Mouse (Mus musculus) brown adipose tissue, adult 24 weeks (tissue): Measurements from ENCODE around the gene Gm6899. TPM values are rescaled to one million over a fixed set of nuclear protein-coding genes. Genes with fewer than 3 reads are reported as not detected.

ENCODE experiments used
- H3K27ac ChIP-seq: fragments of 200-500 bp; replicated peaks from 2 replicates; pipeline ENCODE4 v1.5.1; 2012; ENCODE audit warnings: low read depth, mild to moderate bottlenecking, low read length
- H3K4me1 ChIP-seq: fragments of 200-500 bp; 2 replicates; pipeline ENCODE4 v1.6.1; 2012; ENCODE audit warnings: low read length, mixed read lengths; ENCODE audit not compliant: control insufficient read depth, insufficient read depth, insufficient read length
- H3K4me3 ChIP-seq: fragments of 200-500 bp; 2 replicates; pipeline ENCODE4 v1.5.1; 2012; ENCODE audit warnings: low read depth, mild to moderate bottlenecking, low read length, moderate library complexity; ENCODE audit not compliant: insufficient read depth
- polyA plus RNA-seq: library from polyadenylated mRNA; stranded (reverse); fragments of >200 nt; gene quantifications from 2 replicates; pipeline ENCODE4 v1.2.4, GENCODE M21; 2012; ENCODE audit not compliant: missing spikeins, insufficient read depth, insufficient read length

Gene Gm6899
- not detected in 2 replicates for polyA plus RNA-seq

DNA sequence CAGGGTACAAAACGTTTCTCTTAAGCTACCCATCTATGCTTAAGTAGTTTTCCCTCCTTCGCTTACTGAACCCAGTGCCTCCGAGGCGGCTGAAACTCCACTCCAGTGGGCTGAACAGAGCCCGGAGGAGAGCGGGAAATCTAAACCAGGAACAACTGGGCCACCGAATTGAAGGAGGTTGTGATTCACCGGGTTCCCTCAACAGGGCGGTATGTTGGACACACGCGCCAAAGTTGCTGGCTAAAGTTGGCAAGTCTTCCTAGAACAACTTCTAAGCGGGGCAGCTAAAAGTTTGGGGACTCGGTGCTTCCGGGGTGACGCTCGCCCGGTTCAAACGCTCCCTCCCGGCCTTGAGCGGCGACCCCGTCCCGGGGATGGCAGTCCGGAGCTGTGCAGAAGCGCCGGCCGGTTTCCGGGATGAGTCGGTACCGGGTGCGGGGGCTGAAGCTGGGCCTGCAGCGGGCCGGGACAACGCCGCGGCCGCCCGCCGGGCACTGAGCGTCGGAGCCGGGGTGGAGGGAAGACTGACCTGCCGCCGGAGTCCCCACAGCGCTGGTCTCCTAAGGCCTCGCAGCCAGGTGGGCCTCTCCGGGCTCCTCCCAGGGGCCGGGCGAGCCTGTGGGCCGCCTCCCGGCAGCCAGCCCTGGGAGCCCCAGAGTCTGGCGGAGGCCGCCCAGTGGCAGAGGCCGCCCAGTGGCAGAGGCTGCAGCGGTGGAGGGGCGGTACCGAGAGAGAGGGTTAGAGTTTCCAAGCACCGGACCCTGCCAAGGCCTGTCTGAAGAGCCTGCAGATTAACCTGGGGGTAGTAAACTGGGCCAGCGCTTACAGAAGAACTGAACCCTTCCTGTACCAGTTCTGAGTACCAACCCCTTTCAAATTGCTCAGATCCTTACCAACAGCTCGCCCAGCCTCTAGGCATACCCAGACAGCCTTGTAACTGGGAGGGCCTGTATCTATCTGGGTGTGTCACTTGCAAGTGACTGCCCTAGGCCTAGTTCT is at the start of gene Gm6899, which contains the start of gene Vrk2:
TSS of gene Gm6899 (plus strand) at position 181 of the 999 bp plus-strand sequence.
TSS of gene Vrk2 (minus strand) at position 939 of the 999 bp plus-strand sequence.
- Histone ChIP-seq H3K27ac (peak within 1 kb of the TSS; percentile 46), H3K4me1 (no peaks in the 10 kb centered on the region; the same call in 1 of the 2 replicates), H3K4me3 (peak within 1 kb of the TSS; percentile 79)

DNA sequence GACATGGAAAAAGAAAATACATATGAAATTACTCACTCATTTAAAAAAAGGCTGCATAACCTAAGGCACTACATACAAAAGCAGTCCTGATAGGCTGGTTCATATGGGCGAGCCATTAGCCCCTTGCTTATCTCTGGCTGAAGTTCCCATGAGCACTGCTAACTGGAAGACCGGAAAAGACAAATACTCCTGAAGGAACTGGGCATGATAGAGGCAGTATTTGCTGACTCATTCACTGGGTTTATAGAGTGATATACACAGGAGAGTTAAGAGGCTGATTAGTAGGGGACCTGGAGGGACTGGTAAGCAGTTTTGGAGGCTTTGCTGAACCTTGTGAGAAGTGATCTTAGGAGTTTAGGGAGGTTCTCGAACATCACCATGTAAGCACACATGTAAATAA is 41.5 kb upstream of the Gm6899 start:
- H3K4me1 ChIP-seq, result no peaks in the 10 kb centered on the region
- H3K27ac ChIP-seq, result no peak overlapping the region
- no peak overlapping the region for H3K4me3 ChIP-seq

- Histone ChIP-seq H3K4me3 (no peak overlapping the region), H3K27ac (no peak overlapping the region), H3K4me1 (no peaks in the 10 kb centered on the region)
Observed at GRCm38 (mm10) chr11:26585409-26586366, 7.4 kb upstream of the Gm6899 start.

- no peak overlapping the region for H3K4me3 ChIP-seq
- no peaks in the 10 kb centered on the region for H3K4me1 ChIP-seq
- no peak overlapping the region for H3K27ac ChIP-seq
Observed at GRCm38 (mm10) chr11:26586367-26587183, 6.5 kb upstream of the Gm6899 start.

DNA sequence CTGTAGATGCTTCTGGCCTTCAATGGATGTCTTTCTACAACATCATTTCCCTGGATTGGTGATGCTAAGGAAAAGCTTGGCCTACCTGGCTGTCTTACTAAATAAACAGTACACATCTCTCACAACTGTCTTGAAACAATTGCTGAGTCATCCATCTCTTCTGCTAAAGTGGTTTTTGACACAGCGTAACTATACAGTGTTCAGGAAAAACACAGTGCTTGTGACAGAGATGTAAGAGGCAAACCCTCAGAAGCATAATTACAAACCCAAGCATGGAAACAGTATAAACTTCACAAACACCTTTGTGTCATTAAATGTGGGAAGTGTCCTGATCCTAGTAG is 5.9 kb upstream of the Gm6899 start:
- Histone ChIP-seq H3K27ac (no peak overlapping the region), H3K4me1 (no peaks in the 10 kb centered on the region), H3K4me3 (no peak overlapping the region)

GRCm38 (mm10) chr11:26592395-26593053 is 517 bp upstream of the Gm6899 start:
- Histone ChIP-seq H3K4me3 (peak overlapping the region; percentile 79), H3K27ac (peak overlapping the region; percentile 13; the same call in 1 of the 2 replicates), H3K4me1 (no peaks in the 10 kb centered on the region; the same call in 1 of the 2 replicates)

- H3K27ac ChIP-seq, result no peak overlapping the region
- H3K4me3 ChIP-seq, result no peak overlapping the region
- no peaks in the 10 kb centered on the region; the same call in 1 of the 2 replicates for H3K4me1 ChIP-seq
Observed at GRCm38 (mm10) chr11:26594487-26594886, 1.4 kb downstream of the Gm6899 start.

GRCm38 (mm10) chr11:26596186-26596585 is 3.1 kb downstream of the Gm6899 start:
- Histone ChIP-seq H3K4me1 (no peaks in the 10 kb centered on the region; the same call in 1 of the 2 replicates), H3K4me3 (no peak overlapping the region), H3K27ac (no peak overlapping the region)

DNA sequence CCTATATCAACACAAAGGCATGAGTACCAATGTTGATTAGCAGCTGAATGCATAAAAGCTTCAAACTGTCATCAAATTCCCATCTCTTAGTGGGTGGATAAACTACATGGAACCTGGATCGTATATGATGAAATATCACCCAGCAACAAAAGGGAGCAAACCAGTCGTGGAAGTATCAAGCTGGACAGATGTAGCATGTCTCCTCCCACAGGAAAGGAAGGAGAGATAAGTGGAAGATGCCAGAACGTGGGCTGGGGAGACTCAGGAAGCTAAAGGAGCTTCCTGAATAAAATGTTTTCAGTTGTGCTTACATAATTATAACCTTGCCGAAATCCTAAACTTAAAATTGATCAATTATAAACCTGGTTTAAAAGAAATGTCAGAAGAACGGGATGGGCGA is 4.1 kb downstream of the Gm6899 start:
- Histone ChIP-seq H3K27ac (no peak overlapping the region), H3K4me3 (no peak overlapping the region), H3K4me1 (no peaks in the 10 kb centered on the region; the same call in 1 of the 2 replicates)

DNA sequence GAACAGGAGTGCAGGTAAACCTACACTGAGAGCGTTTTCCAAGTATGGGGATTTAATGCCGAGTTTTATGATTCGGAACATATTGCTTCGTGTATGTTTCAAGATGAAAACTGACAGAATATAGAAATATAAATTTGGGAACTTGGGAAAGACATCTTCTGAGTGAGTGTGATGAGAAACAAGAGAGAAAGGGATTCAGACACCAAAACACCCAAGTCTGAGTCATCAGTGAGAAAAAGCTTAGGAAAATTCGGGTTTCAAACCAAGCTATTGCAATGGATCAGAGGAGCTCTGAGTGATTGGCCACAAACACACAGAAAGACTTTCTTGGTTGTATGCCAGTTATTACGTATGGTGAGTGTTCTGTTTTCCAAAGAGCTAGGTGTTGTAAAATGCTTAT is 4.7 kb downstream of the Gm6899 start:
- Histone ChIP-seq H3K27ac (no peak overlapping the region), H3K4me3 (no peak overlapping the region), H3K4me1 (no peaks in the 10 kb centered on the region)

- Histone ChIP-seq H3K27ac (no peak overlapping the region), H3K4me1 (no peaks in the 10 kb centered on the region), H3K4me3 (no peak overlapping the region)
Observed at GRCm38 (mm10) chr11:26598876-26599275, 5.8 kb downstream of the Gm6899 start.

DNA sequence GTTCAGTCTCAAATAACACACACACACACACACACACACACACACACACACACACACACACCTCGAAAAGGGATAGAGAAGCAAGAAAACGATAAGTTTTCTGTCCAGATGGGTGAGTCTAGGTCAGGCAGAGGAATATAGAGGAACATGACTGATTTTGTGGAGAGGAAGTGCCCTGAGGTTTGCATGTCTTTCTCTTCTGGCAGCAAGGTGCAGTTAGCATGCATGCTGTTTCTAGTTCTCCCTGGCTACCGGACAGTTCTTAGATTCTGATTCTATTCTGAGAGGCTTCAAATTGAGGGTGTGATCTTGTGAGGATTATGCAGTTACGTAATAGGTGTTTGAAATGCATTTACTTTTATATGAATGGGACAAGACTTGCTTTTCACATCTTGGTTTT is 7.7 kb downstream of the Gm6899 start:
- H3K27ac ChIP-seq, result no peak overlapping the region
- no peaks in the 10 kb centered on the region for H3K4me1 ChIP-seq
- H3K4me3 ChIP-seq, result no peak overlapping the region

- Histone ChIP-seq H3K27ac (no peak overlapping the region), H3K4me3 (no peak overlapping the region), H3K4me1 (no peaks in the 10 kb centered on the region)
Observed at GRCm38 (mm10) chr11:26601571-26602175, 8.6 kb downstream of the Gm6899 start.
